Mouse (Mus musculus): ENCODE results near the gene Sirpa. TPM values are rescaled to one million over a fixed set of nuclear protein-coding genes. Genes with fewer than 3 reads are reported as not detected.

Sirpa gene
- total RNA-seq, 2 experiments from 2014 or later, result 83.6 to 88.0 TPM

DNA sequence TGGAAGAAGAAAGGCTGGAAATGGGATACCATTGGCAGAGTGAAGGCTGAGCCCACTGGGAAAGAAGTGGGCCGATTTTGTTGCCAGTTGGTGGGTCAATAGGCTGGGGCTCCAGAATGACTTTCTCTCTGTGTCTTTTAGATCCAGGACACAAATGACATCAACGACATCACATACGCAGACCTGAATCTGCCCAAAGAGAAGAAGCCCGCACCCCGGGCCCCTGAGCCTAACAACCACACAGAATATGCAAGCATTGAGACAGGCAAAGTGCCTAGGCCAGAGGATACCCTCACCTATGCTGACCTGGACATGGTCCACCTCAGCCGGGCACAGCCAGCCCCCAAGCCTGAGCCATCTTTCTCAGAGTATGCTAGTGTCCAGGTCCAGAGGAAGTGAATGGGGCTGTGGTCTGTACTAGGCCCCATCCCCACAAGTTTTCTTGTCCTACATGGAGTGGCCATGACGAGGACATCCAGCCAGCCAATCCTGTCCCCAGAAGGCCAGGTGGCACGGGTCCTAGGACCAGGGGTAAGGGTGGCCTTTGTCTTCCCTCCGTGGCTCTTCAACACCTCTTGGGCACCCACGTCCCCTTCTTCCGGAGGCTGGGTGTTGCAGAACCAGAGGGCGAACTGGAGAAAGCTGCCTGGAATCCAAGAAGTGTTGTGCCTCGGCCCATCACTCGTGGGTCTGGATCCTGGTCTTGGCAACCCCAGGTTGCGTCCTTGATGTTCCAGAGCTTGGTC is 37.3 kb downstream of the Sirpa start:
- no peak for ATAC-seq (replicated peaks; ENCODE audit: poor library complexity, severe bottlenecking)

GRCm38 (mm10) chr2:129630532-129630886 is 37.9 kb downstream of the Sirpa start:
- ATAC-seq (replicated peaks; ENCODE audit: poor library complexity, severe bottlenecking), result no peak

- ATAC-seq (replicated peaks; ENCODE audit: poor library complexity, severe bottlenecking), result no peak
Observed at GRCm38 (mm10) chr2:129630978-129631660, 38.5 kb downstream of the Sirpa start.

DNA sequence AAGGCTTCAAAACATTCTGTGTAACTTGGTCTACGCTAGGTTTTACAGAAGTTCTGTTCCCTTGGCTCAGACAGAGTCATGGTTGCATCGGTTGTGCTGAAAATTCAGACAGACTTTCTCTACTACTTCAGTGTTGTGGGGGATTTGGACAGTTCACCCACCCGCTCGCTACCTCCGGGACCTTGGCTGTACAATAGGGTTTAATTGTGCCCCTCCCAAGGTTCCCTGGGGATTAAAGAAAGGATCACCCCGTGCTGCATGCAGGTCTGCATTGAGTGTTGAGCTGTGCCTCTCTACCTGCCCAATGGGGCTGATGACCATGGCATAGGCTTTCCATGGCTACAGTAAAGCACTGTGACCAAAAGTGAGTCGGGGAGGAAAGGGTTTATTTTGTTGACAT is 39.7 kb downstream of the Sirpa start:
- no peak for ATAC-seq (replicated peaks; ENCODE audit: poor library complexity, severe bottlenecking)

DNA sequence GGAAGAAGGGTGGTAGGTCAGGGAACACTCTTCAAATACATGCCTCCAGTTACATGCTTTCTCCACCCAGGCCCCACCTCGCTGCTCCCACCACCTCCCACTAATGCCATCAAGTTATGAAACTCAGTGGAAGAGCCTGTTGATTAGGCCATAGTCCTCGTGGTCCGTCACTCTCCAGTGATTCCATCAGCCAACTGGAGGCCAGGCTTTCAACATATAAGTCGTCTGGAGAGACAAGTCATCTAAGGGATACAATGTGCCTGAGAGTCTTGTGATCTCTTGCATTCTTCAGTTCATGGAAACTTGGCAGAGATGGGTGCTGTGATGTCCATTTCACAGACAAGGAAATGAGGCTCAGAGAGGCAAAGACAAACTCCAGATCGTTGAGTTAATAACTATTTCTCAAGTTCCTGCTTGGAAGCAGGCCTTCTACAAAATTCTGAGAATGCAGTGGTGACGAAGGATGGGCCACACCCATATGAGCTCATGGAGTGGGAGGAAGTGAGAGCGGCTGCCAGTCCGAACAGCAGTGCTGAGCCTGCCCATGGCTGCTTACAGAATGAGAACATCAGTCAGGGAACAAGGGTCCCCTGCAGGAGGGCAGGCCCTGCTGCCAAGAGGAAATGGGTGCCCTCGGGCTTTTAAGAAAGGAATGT is 40.6 kb downstream of the Sirpa start:
- peak; percentile 94 for ATAC-seq (replicated peaks; ENCODE audit: poor library complexity, severe bottlenecking)

GRCm38 (mm10) chr2:129633982-129634381 is 41.3 kb downstream of the Sirpa start:
- no peak for ATAC-seq (replicated peaks; ENCODE audit: poor library complexity, severe bottlenecking)

DNA sequence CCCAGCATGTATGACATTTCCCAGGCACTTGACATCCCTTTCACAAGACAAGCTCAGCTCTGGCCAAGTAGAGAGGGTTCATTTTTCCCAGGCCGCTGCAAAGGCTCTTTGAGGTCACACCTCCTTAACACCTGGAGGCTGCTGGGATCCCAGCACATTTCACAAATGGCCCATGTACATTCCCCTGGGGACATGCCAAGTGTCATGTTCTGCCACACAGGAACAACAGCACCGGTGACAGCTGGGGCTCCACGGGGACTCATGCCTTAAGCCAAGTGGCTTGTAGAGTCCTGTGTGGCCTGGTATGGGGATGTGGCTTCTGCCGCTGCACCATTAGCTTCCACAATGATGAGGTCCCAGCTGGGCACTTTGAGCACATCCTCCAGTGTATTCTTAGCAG is 60.0 kb downstream of the Sirpa start:
- no peak for ATAC-seq (replicated peaks; ENCODE audit: poor library complexity, severe bottlenecking)

GRCm38 (mm10) chr2:129653632-129654031 is 61.0 kb downstream of the Sirpa start:
- ATAC-seq (replicated peaks; ENCODE audit: poor library complexity, severe bottlenecking), result no peak

GRCm38 (mm10) chr2:129654233-129654950 is 61.8 kb downstream of the Sirpa start:
- no peak for ATAC-seq (replicated peaks; ENCODE audit: poor library complexity, severe bottlenecking)

- ATAC-seq (replicated peaks; ENCODE audit: poor library complexity, severe bottlenecking), result no peak
Observed at GRCm38 (mm10) chr2:129655033-129655432, 62.4 kb downstream of the Sirpa start.

DNA sequence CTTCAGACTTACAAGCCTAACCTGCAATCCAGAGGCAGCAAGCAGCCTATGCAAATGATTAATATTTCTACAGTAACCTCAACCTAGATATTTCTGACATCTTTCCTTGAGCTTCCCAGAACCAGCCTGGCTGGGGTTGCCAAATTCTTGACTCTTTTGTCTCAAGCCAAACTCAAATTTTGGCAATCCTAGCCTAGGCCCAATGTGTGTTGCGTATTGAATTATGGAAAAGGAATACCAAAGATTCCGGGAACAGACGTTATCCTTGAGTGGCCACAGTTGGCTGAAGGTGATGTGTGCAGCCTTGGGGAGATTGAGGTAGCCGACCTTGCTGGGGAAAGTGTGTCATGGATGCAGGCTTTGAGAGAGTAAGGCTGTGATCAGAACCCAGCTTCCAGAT is 66.2 kb downstream of the Sirpa start:
- ATAC-seq (replicated peaks; ENCODE audit: poor library complexity, severe bottlenecking), result no peak

DNA sequence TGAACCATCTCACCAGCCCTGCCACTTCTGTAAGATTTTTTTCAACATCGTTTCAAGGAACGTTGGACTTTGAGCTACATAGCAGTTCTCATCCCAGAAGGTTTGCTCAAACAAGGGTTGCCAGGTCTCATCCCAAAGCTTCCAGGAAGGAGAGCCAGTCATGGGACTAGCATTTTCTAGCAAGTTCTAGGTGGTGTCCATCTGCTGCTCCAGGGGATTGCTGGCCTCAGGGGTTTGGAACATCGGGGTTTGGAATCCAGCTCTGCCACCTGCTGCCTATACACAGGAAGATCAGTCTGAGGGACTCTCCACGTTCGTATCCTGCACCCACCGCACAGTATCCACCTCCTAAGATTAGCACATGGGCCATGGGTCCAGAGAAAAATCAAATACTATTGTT is 67.4 kb downstream of the Sirpa start:
- no peak for ATAC-seq (replicated peaks; ENCODE audit: poor library complexity, severe bottlenecking)

GRCm38 (mm10) chr2:129662484-129662883 is 69.8 kb downstream of the Sirpa start:
- ATAC-seq (replicated peaks; ENCODE audit: poor library complexity, severe bottlenecking), result no peak

- no peak for ATAC-seq (replicated peaks; ENCODE audit: poor library complexity, severe bottlenecking)
Observed at GRCm38 (mm10) chr2:129671911-129672310, 79.3 kb downstream of the Sirpa start.

- peak; percentile 97 for ATAC-seq (replicated peaks; ENCODE audit: poor library complexity, severe bottlenecking)
Observed at GRCm38 (mm10) chr2:129674935-129675634, 82.5 kb downstream of the Sirpa start.

- ATAC-seq (replicated peaks; ENCODE audit: poor library complexity, severe bottlenecking), result no peak
Observed at GRCm38 (mm10) chr2:129677664-129678063, 85.0 kb downstream of the Sirpa start.

DNA sequence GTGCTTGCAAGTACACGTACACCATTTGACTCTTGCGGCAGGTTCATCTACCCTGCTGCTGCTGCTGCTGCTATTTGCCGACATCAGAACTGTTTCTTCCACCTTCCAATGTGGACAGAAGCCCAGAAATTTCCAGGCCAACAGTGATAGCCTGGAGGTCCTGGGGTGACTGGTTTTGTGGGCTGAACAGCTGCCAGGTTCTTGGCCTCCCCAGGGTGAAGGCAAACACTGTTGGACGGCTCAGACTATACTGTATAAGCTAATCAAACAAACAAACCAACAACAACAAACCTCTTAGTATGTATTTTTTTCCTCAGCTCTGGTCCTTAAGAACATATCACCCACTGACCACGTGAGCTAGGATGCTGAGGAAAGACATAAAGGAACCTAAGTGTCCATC is 86.4 kb downstream of the Sirpa start:
- no peak for ATAC-seq (replicated peaks; ENCODE audit: poor library complexity, severe bottlenecking)

GRCm38 (mm10) chr2:129680236-129680635 is 87.6 kb downstream of the Sirpa start:
- no peak for ATAC-seq (replicated peaks; ENCODE audit: poor library complexity, severe bottlenecking)
